Mouse (Mus musculus) embryonic facial prominence, embryonic 11.5 days (tissue): ENCODE results near the gene Plrg1. TPM values are rescaled to one million over a fixed set of nuclear protein-coding genes. Genes with fewer than 3 reads are reported as not detected.

Source experiments
- ATAC-seq: fragments of 200-750 bp; cut with Nextera tagmentation; replicated peaks from 2 replicates; pipeline ENCODE4 v1.8.0; 2017; ENCODE audit warnings: low read depth; ENCODE audit not compliant: insufficient number of reproducible peaks, low FRiP score, low TSS enrichment
- DNase-seq: peaks from one replicate; pipeline ENCODE4 v3.0.0-alpha.2; 2015; ENCODE audit warnings: low spot score
- H3K27ac ChIP-seq: fragments of 300-500 bp; sonication (generic); replicated peaks from 2 replicates; pipeline ENCODE4 v1.5.1; 2014; ENCODE audit warnings: mild to moderate bottlenecking, low read depth, low read length, control low read depth
- H3K27me3 ChIP-seq: fragments of 300-500 bp; sonication (generic); 2 replicates; pipeline ENCODE4 v1.6.1; 2014; ENCODE audit warnings: mild to moderate bottlenecking, low read length, moderate library complexity, mixed read lengths; ENCODE audit not compliant: control insufficient read depth, insufficient read depth
- H3K36me3 ChIP-seq: fragments of 300-500 bp; sonication (generic); replicated peaks from 2 replicates; pipeline ENCODE4 v1.6.1; 2014; ENCODE audit warnings: low read depth, mild to moderate bottlenecking, low read length, moderate library complexity, mixed read lengths; ENCODE audit not compliant: control insufficient read depth, insufficient read depth
- H3K4me1 ChIP-seq: fragments of 300-500 bp; sonication (generic); 2 replicates; pipeline ENCODE4 v1.6.1; 2014; ENCODE audit warnings: low read length, mixed read lengths; ENCODE audit not compliant: control insufficient read depth, insufficient read depth
- H3K4me2 ChIP-seq: fragments of 300-500 bp; sonication (generic); 2 replicates; pipeline ENCODE4 v1.6.1; 2014; ENCODE audit warnings: low read depth, mild to moderate bottlenecking, control low read depth, low read length, moderate library complexity
- H3K4me3 ChIP-seq: fragments of 300-500 bp; sonication (generic); 2 replicates; pipeline ENCODE4 v1.5.1; 2014; ENCODE audit warnings: low read depth, low read length, control low read depth
- H3K9ac ChIP-seq: fragments of 300-500 bp; sonication (generic); replicated peaks from 2 replicates; pipeline ENCODE4 v1.6.1; 2014; ENCODE audit warnings: mild to moderate bottlenecking, control low read depth, low read length
- H3K9me3 ChIP-seq: fragments of 300-500 bp; sonication (generic); replicated peaks from 2 replicates; pipeline ENCODE4 v1.6.1; 2016; ENCODE audit warnings: mild to moderate bottlenecking, low read length, inconsistent platforms, mixed read lengths; ENCODE audit not compliant: control insufficient read depth
- WGBS: fragments of 180-500 bp; shearing (Covaris S2); extraction: QIAGEN DNeasy Blood & Tissue Kit; methylation state at CpG from one replicate; pipeline ENCODE4 v1.1.7; 2014; 5-methylcytosine and 5-hydroxymethylcytosine counted together
- polyA plus RNA-seq: library from polyadenylated mRNA; unstranded; fragments of >200 nt; fragmentation: Nextera tagmentation; extraction: Ambion mirVana; gene quantifications from 2 replicates; pipeline ENCODE4 v1.2.1, GENCODE M21; 2014

The Plrg1 gene
- polyA plus RNA-seq, 1 experiment from 2014 or later = 141 TPM

DNA sequence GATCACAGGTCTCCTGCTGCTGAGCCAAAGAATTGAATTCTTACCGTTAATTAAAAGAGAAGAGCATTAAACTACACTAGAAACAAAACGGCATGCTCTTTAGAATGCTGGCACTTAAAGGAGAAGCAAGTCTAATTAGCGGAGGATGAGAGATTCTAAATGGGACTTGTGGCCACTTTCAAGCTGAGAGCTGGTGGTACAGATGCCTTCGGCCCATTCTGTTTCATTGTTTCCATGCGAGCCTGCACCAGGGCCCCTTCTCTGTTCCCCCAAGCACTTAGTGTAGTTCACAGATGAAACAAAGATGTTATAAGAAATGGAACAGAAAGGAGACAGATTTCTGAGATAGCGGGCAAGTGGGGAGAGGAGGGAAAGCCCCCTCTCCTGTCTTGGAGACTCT lies 42.3 kb downstream of the Plrg1 start:
- no peak overlapping the region for H3K27ac ChIP-seq
- no peaks in the 10 kb centered on the region for H3K36me3 ChIP-seq
- DNase-seq (no peak), ATAC-seq (no peak)
- H3K27me3 ChIP-seq = no peaks in the 10 kb centered on the region
- no peak overlapping the region for H3K4me2 ChIP-seq
- no peak overlapping the region for H3K4me3 ChIP-seq
- no peaks in the 10 kb centered on the region for H3K9me3 ChIP-seq
- WGBS = 57% methylated on average over 6 of the region's 6 CpGs
- H3K9ac ChIP-seq = no peak overlapping the region
- no peaks in the 10 kb centered on the region for H3K4me1 ChIP-seq

DNA sequence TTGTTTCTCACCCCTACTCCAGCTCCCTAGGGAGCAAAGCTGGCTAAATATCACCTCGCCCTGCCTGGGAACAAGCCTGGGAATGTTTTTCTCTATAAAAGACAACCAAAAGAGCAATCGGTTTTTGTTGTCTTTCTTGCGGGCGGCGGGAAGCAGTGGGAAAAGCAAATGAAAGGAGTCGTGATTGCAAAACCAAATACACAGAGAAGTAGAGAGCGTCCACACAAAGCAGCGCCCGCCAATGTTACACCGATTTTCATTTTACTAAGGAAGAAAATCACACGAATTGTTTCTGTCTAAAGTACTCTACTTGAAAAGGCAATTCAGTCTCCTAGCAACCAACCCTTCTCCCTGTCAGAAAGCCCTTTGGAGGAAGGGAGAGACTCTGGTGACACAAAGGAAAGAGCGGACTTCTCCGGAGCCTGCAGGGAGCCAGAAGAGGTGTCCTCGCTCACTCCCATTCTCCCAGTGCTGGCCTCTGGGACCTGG lies 43.3 kb downstream of the Plrg1 start:
- ATAC-seq = peak; percentile 67

DNA sequence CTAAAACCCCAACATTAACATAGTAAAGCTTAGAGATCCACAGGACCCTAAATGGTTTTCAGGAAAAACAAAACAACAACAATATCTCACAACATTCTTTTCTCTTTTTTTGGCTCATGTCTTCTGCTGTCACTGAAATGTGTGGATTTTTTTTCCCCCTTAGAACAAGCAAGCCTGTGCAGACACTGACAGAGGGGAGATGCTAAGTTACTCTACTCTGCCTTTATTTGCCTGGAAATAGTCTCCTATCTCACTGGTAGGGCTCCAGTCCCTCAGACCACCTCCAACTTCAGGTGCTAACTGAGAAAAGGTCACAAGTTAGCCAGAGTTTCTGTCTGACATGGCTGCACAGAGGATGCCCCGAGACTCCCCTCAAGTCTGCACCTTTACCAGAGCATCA lies 43.8 kb downstream of the Plrg1 start:
- H3K4me3 ChIP-seq = no peak overlapping the region
- H3K36me3 ChIP-seq = no peaks in the 10 kb centered on the region
- H3K9ac ChIP-seq = no peak overlapping the region
- DNase-seq (no peak), ATAC-seq (no peak)
- 91% methylated on average over 1 of the region's 1 CpGs for WGBS
- H3K27ac ChIP-seq = no peak overlapping the region
- no peaks in the 10 kb centered on the region for H3K4me1 ChIP-seq
- H3K9me3 ChIP-seq = no peaks in the 10 kb centered on the region
- no peaks in the 10 kb centered on the region for H3K27me3 ChIP-seq
- no peak overlapping the region; the same call in 1 of the 2 replicates for H3K4me2 ChIP-seq

More for the DNA sequence above, 43.3 kb downstream of the Plrg1 start:
- DNase-seq = peak; percentile 51
- Histone ChIP-seq H3K4me1 (no peaks in the 10 kb centered on the region), H3K9me3 (no peaks in the 10 kb centered on the region), H3K27me3 (no peaks in the 10 kb centered on the region), H3K4me3 (no peak overlapping the region), H3K4me2 (peak overlapping the region; percentile 24), H3K9ac (no peak overlapping the region; the same call in 1 of the 2 replicates), H3K36me3 (no peaks in the 10 kb centered on the region), H3K27ac (no peak overlapping the region)
- 16% methylated on average over 14 of the region's 14 CpGs for WGBS

DNA sequence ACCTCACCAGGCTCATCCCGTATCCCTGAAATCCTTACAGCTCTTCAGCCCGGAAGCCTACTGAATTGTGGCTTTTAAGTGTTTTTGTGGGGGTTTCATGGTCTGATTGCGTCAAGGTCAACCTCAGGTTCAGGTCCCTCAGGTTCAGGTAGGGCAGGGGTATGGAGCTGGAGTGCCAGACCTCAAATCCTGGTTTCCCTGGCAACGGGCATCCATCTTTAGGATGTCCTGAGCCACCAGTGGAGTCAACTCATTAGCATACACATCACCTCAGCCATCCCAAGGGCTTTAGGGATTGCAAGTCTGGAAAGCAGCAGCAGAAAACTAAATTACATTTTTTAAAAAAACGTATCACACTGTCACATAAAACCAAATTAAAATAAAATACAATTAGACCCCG lies 44.3 kb downstream of the Plrg1 start:
- ATAC-seq = no peak
- no peaks in the 10 kb centered on the region for H3K36me3 ChIP-seq
- H3K4me2 ChIP-seq = no peak overlapping the region
- WGBS = 72% methylated on average over 6 of the region's 6 CpGs
- no peaks in the 10 kb centered on the region for H3K4me1 ChIP-seq
- H3K4me3 ChIP-seq = no peak overlapping the region
- no peak overlapping the region for H3K9ac ChIP-seq
- no peaks in the 10 kb centered on the region for H3K27me3 ChIP-seq
- no peaks in the 10 kb centered on the region for H3K9me3 ChIP-seq
- DNase-seq = no peak
- no peak overlapping the region for H3K27ac ChIP-seq

DNA sequence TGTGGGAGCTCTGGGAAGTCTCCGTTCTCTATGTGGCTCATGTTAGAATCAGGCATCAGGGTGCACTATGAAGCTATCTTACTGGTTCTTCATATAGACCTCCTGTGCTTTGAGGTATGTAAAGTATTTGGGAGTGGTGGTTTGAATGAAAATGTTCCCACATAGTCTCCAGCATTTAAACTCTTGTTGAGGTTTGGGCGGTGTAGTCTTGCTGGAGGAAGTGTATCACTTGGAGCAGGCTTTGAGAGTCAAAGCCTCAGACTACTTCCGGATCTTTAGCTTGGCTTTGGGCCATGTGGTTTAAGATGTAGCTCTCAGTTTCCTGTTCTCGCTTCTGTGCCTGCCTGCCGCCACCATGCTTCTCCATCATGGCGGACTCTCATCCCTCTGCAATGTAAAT lies 47.0 kb downstream of the Plrg1 start:
- DNase-seq = no peak
- no peaks in the 10 kb centered on the region for H3K27me3 ChIP-seq
- no peaks in the 10 kb centered on the region for H3K9me3 ChIP-seq
- no peak overlapping the region for H3K4me2 ChIP-seq
- no peak overlapping the region for H3K9ac ChIP-seq
- no peaks in the 10 kb centered on the region for H3K4me1 ChIP-seq
- no peaks in the 10 kb centered on the region for H3K36me3 ChIP-seq
- H3K4me3 ChIP-seq = no peak overlapping the region
- ATAC-seq = no peak
- WGBS = 93% methylated on average over 6 of the region's 6 CpGs
- H3K27ac ChIP-seq = no peak overlapping the region

DNA sequence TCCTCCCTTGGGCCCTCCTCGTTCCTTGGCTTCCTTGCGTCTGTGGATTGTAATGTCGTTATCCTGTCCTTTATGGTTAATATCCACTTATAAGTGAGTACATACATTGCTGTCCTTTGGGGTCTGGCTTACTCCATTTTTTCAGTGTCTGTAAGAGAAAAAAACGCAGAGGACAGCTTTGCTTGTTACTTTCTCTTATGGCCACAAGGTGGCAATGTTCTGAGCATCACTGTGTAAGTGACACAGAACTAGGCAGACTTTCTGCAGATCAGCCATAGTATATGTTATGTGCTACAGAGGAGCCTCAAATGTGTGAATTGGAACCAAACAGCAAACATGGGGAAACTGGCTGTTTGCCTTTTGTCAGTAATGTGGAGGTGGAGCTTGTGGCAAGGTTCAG lies 54.8 kb downstream of the Plrg1 start:
- 27% methylated on average over 4 of the region's 4 CpGs for WGBS
- Histone ChIP-seq H3K9me3 (no peaks in the 10 kb centered on the region), H3K4me1 (no peaks in the 10 kb centered on the region), H3K9ac (no peak overlapping the region), H3K27ac (no peak overlapping the region), H3K4me2 (no peak overlapping the region), H3K27me3 (no peaks in the 10 kb centered on the region; the same call in 1 of the 2 replicates), H3K36me3 (no peaks in the 10 kb centered on the region), H3K4me3 (no peak overlapping the region)
- ATAC-seq (no peak), DNase-seq (peak; percentile 73)

DNA sequence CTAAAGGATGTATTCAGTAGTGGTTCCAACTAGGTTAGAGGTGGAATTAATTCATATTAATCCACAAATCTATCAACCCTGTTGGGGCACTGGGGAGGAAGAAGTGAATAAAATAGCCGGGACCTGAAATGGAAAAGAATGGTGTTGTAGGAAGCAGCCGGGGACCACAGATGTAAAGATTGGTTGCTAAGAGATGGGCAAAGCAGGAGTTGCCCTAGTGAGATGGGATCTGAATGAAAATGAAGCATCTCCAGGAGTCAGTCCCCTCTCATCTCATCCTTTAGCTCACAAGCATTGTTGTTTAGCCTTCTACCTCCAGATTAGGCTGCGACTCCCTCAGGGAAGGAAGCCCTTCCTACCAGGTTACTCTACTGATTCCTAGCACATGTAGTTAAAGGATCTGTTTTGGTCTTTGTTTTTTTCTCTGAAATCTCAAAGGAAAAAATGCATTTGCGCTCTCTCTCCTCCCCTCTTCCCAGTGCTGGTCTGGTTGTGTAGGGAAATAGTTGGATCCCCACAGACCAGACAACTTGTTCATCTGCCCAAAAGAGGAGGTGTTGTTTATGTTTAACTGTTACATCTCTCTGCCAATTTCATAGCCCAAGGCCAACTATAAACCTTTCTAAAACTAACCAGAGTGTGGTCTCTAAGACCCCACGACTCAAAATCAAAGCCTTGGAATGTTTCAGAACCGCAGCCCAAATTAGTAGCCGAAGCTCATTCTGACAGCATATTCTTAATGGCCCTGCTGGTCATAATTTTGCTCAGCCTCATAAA lies 56.4 kb downstream of the Plrg1 start:
- WGBS = 46% methylated on average over 7 of the region's 7 CpGs
- H3K9me3 ChIP-seq = no peaks in the 10 kb centered on the region
- no peak for DNase-seq
- H3K9ac ChIP-seq = no peak overlapping the region
- no peak overlapping the region for H3K4me2 ChIP-seq
- H3K27ac ChIP-seq = no peak overlapping the region
- no peaks in the 10 kb centered on the region for H3K36me3 ChIP-seq
- no peaks in the 10 kb centered on the region for H3K4me1 ChIP-seq
- H3K4me3 ChIP-seq = no peak overlapping the region
- no peaks in the 10 kb centered on the region; the same call in 1 of the 2 replicates for H3K27me3 ChIP-seq
- ATAC-seq = no peak

DNA sequence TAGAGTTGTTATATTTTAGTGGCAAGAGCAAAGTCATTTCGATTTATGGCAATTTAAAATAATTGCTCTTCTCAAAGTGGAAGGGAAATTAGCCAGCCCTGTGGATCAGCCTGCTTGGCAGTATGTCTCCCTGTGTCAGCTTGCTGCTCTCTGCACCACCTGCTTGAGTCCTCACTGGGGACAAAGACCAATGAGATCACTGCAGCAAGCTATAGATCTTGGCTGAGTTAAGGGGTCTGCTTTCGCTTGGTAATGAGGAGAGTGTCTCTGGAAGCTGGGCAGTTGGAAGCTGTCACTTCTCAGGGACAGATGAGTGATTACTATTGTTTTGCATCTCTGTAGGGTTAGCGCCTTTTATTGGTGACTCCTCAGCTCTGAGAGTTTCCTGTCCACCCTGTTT lies 57.5 kb downstream of the Plrg1 start:
- WGBS = 29% methylated on average over 3 of the region's 3 CpGs
- no peaks in the 10 kb centered on the region for H3K4me1 ChIP-seq
- ATAC-seq (no peak), DNase-seq (no peak)
- no peak overlapping the region for H3K4me3 ChIP-seq
- no peak overlapping the region for H3K4me2 ChIP-seq
- H3K9me3 ChIP-seq = no peaks in the 10 kb centered on the region
- no peaks in the 10 kb centered on the region; the same call in 1 of the 2 replicates for H3K27me3 ChIP-seq
- no peak overlapping the region for H3K9ac ChIP-seq
- H3K36me3 ChIP-seq = no peaks in the 10 kb centered on the region
- no peak overlapping the region for H3K27ac ChIP-seq
